Comparison of ENCODE assay signal across 22 mouse cellular contexts in the genomic region with DNA sequence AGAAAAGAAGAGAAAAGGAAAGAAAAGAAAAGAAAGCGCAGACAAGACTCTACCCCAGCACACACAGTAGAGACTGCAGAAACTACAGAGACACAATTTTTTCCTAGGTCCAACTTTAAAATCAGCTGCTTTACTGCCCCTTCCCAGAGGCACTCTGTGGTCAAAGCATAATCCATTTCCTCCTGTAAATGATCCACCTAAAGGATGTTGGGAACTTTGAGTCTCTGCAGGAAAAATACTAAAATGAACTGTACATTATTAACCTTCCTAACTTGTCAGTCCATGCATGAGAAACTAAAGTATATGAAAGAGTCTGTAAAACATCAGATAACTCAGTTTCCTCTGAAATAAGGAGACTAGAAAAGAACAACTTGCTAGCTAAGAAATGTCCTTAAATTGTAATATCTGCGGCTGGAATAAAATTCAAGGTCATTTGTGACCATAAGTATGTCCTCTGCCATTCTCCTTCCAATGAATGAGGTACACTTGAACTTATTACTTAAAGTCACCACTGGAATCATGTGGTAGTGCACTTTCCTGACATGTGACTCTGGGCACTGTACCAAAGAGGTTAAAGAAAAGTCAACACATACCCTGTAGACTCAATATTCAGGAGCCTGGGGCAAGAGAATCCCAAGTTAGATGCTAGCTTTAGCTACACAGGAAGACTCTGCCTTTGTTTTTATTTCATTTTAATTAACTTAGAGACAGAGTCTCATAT. TPM values are rescaled to one million over a fixed set of nuclear protein-coding genes. Genes with fewer than 3 reads are reported as not detected.
DNase-seq lines count a peak whose midpoint lies in the region; ATAC-seq and TF ChIP-seq lines count a peak whose summit lies in the region.
"Had no signal": no experiment of that assay in that cellular context is flagged by ENCODE, and none has a peak within 500 bp of the region (broad histone marks: within the 10 kb centered on the region; RNA-seq: fewer than 3 reads in every experiment).

No protein-coding gene starts in this region.

- H3K4me1 ChIP-seq in heart, embryonic 10.5 days: peaks cover 30% of the 10 kb centered on the region
- H3K4me1 ChIP-seq in midbrain, embryonic 11.5 days (ENCODE audit: control insufficient read depth, insufficient read depth, low read length): peaks cover 8% of the 10 kb centered on the region
- H3K4me1 ChIP-seq in midbrain, embryonic 13.5 days (replicated peaks): peaks cover 23% of the 10 kb centered on the region
- peaks cover 26% of the 10 kb centered on the region for H3K4me1 ChIP-seq in midbrain, embryonic 10.5 days

- 0 out of 2 replicates have a peak, but pooled peaks cover 4% of the 10 kb centered on the region for H3K36me3 ChIP-seq in heart, embryonic 10.5 days
- no peaks in the 10 kb centered on the region for H3K36me3 ChIP-seq in midbrain, embryonic 11.5 days (ENCODE audit: control insufficient read depth, insufficient read depth, low read length)
- no peaks in the 10 kb centered on the region for H3K36me3 ChIP-seq in midbrain, embryonic 13.5 days
- peaks cover 13% of the 10 kb centered on the region for H3K36me3 ChIP-seq in midbrain, embryonic 10.5 days
- H3K36me3 ChIP-seq: lung, embryonic 15.5 days; neural tube, embryonic 13.5 days had no signal

- no peak for ATAC-seq in midbrain, embryonic 11.5 days (ENCODE audit: low FRiP score)
- ATAC-seq in midbrain, embryonic 13.5 days: no peak
- ATAC-seq: activated CD4-positive, CD25-positive, alpha-beta regulatory T cell, adult 4 months; Patski had no signal

- no peaks in the 10 kb centered on the region for H3K9me3 ChIP-seq in heart, embryonic 10.5 days
- H3K9me3 ChIP-seq in midbrain, embryonic 11.5 days (ENCODE audit: control insufficient read depth, low read length): no peaks in the 10 kb centered on the region
- no peaks in the 10 kb centered on the region for H3K9me3 ChIP-seq in midbrain, embryonic 13.5 days
- H3K9me3 ChIP-seq in midbrain, embryonic 10.5 days (replicated peaks): no peaks in the 10 kb centered on the region
- H3K9me3 ChIP-seq: forebrain, embryonic 10.5 days; hindbrain, embryonic 10.5 days; limb, embryonic 13.5 days; lung, embryonic 15.5 days; neural tube, embryonic 13.5 days had no signal

- H3K27ac ChIP-seq in heart, embryonic 10.5 days: no peak overlapping the region
- H3K27ac ChIP-seq in midbrain, embryonic 11.5 days (ENCODE audit: low read depth, low read length): no peak overlapping the region
- H3K27ac ChIP-seq in midbrain, embryonic 13.5 days: no peak overlapping the region
- H3K27ac ChIP-seq in layer of hippocampus, adult 2 months: no peak overlapping the region
- no peak overlapping the region for H3K27ac ChIP-seq in midbrain, embryonic 10.5 days (replicated peaks)
- H3K27ac ChIP-seq: forebrain, embryonic 10.5 days; gastrocnemius, adult 2 months; hindbrain, embryonic 10.5 days; limb, embryonic 13.5 days; lung, embryonic 15.5 days; neural tube, embryonic 13.5 days had no signal

- 93% methylated on average over 2 of the region's 2 CpGs for WGBS in heart, embryonic 10.5 days
- 94% methylated on average over 2 of the region's 2 CpGs for WGBS in midbrain, embryonic 11.5 days
- WGBS in midbrain, embryonic 13.5 days: 95% methylated on average over 2 of the region's 2 CpGs
- WGBS in midbrain, embryonic 10.5 days: 96% methylated on average over 2 of the region's 2 CpGs

- H3K9ac ChIP-seq in midbrain, embryonic 11.5 days (ENCODE audit: low read length): no peak overlapping the region
- H3K9ac ChIP-seq in midbrain, embryonic 13.5 days (replicated peaks): no peak overlapping the region
- H3K9ac ChIP-seq: limb, embryonic 13.5 days; lung, embryonic 15.5 days; neural tube, embryonic 13.5 days had no signal

- TF ChIP-seq CTCF in layer of hippocampus, adult 2 months (conservative IDR thresholded peaks at IDR 0.05): no peak

- peak; percentile 12 for DNase-seq in heart, adult 11 months
- DNase-seq in heart, embryonic 10.5 days (ENCODE audit: low spot score): no peak
- peak; percentile 80 for DNase-seq in midbrain, embryonic 11.5 days (ENCODE audit: low spot score, missing footprints)
- peak; percentile 48 to 59 for DNase-seq in kidney, postnatal 25 days
- DNase-seq in layer of hippocampus, adult 2 months (ENCODE audit: low spot score in 2 of 2): no peak
- DNase-seq in embryo, embryonic 9.5 days (ENCODE audit: extremely low spot score): no peak
- DNase-seq in midbrain, embryonic 10.5 days (ENCODE audit: low spot score): no peak
- DNase-seq: adrenal gland, postnatal 14 days; cerebellum, adult 11-12 months; cerebellum, postnatal 36 days; gastrocnemius, adult 2 months; midbrain, embryonic 14.5 days; thymus, postnatal 36 days had no signal

- H3K4me2 ChIP-seq in midbrain, embryonic 11.5 days: no peak overlapping the region
- H3K4me2 ChIP-seq in midbrain, embryonic 13.5 days (replicated peaks): no peak overlapping the region
- H3K4me2 ChIP-seq: limb, embryonic 13.5 days; lung, embryonic 15.5 days; neural tube, embryonic 13.5 days had no signal

- H3K4me3 ChIP-seq in heart, embryonic 10.5 days: no peak overlapping the region
- no peak overlapping the region for H3K4me3 ChIP-seq in midbrain, embryonic 11.5 days (ENCODE audit: low read depth, low read length)
- H3K4me3 ChIP-seq in midbrain, embryonic 13.5 days (replicated peaks): no peak overlapping the region
- no peak overlapping the region for H3K4me3 ChIP-seq in layer of hippocampus, adult 2 months
- H3K4me3 ChIP-seq in midbrain, embryonic 10.5 days: no peak overlapping the region
- H3K4me3 ChIP-seq: forebrain, embryonic 10.5 days; gastrocnemius, adult 2 months; hindbrain, embryonic 10.5 days; limb, embryonic 13.5 days; lung, embryonic 15.5 days; neural tube, embryonic 13.5 days had no signal

- H3K27me3 ChIP-seq in heart, embryonic 10.5 days (ENCODE audit: insufficient read depth, poor library complexity, severe bottlenecking): no peaks in the 10 kb centered on the region
- no peaks in the 10 kb centered on the region for H3K27me3 ChIP-seq in midbrain, embryonic 11.5 days (ENCODE audit: control insufficient read depth, insufficient read depth, low read length)
- H3K27me3 ChIP-seq in midbrain, embryonic 13.5 days: no peaks in the 10 kb centered on the region
- no peaks in the 10 kb centered on the region for H3K27me3 ChIP-seq in midbrain, embryonic 10.5 days (ENCODE audit: low read depth, poor library complexity, severe bottlenecking)
- H3K27me3 ChIP-seq: limb, embryonic 13.5 days; lung, embryonic 15.5 days; neural tube, embryonic 13.5 days; Patski had no signal

RNA-seq across cellular contexts. Expression of gene Nfyc, which starts 9.0 kb away (rescaled TPM):
- polyA plus RNA-seq in heart, embryonic 10.5 days (2016; fragmentation: Nextera tagmentation; extraction: Ambion mirVana): 111 and 117 TPM in 2 replicates
- polyA plus RNA-seq in midbrain, embryonic 11.5 days (2014; fragmentation: Nextera tagmentation; extraction: Ambion mirVana): 117 and 118 TPM in 2 replicates
- 87.1 and 88.8 TPM in 2 replicates for polyA plus RNA-seq in midbrain, embryonic 13.5 days (2015; fragmentation: Nextera tagmentation; extraction: Ambion mirVana)
- total RNA-seq in layer of hippocampus, adult 2 months (2021): 10 to 100 TPM; 46.4 to 47.1 TPM
- polyA plus RNA-seq in midbrain, embryonic 10.5 days (2016; fragmentation: Nextera tagmentation; extraction: Ambion mirVana): 123 and 127 TPM in 2 replicates

RNA-seq across cellular contexts. Expression of gene Rims3, which starts 32.3 kb away (rescaled TPM):
- polyA plus RNA-seq in heart, embryonic 10.5 days (2016; fragmentation: Nextera tagmentation; extraction: Ambion mirVana): 1.8 and 3.4 TPM in 2 replicates
- polyA plus RNA-seq in midbrain, embryonic 11.5 days (2014; fragmentation: Nextera tagmentation; extraction: Ambion mirVana): 3.4 and 3.5 TPM in 2 replicates
- 9.8 and 11.0 TPM in 2 replicates for polyA plus RNA-seq in midbrain, embryonic 13.5 days (2015; fragmentation: Nextera tagmentation; extraction: Ambion mirVana)
- total RNA-seq in layer of hippocampus, adult 2 months (2021): 10 to 100 TPM; 25.9 to 30.0 TPM
- 3.8 and 5.4 TPM in 2 replicates for polyA plus RNA-seq in midbrain, embryonic 10.5 days (2016; fragmentation: Nextera tagmentation; extraction: Ambion mirVana)
- total RNA-seq: granulocyte monocyte progenitor cell, adult 5-6 weeks had no signal
- polyA plus RNA-seq: Patski had no signal

Comparison
In these comparisons a context has a peak if more than half of its experiments do, and no peak if none do; other contexts are left out.
1. DNase-seq: peak in heart, adult 11 months (single experiment), midbrain, embryonic 11.5 days (single experiment) and kidney, postnatal 25 days (2 of 2); none in heart, embryonic 10.5 days (single experiment), layer of hippocampus, adult 2 months (0 of 2), embryo, embryonic 9.5 days (single experiment) and midbrain, embryonic 10.5 days (single experiment).